Mouse (Mus musculus): ENCODE measurements around the gene Gm20388. TPM values are rescaled to one million over a fixed set of nuclear protein-coding genes. Genes with fewer than 3 reads are reported as not detected.

The Gm20388 gene
- total RNA-seq, 1 experiment, result 27.0 TPM

DNA sequence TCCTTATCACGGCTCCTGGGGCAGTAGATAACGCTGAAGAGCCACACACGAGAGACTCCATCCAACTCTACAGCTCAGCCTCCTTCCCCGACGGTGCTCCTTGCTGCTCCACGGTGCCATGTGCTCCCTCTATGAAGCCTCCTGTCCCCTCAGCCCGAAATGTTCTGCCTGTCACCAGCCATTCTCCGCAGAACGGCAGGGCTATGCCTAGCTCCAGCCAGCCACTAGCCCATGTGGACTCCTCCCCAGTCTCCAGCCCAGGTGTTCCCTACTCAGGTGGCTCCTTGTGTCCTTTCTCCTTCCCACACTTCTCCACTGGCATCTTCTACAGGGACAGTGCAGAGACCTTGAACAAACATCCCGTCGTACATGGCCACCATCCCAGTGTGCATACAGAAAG, 1634.3 kb downstream of the Gm20388 start:
- no peak overlapping the region for H3K27ac ChIP-seq (ENCODE audit: insufficient read depth, low read depth, low read length, poor library complexity, severe bottlenecking)
- no peak overlapping the region for H3K9ac ChIP-seq (ENCODE audit: insufficient read depth, low read depth, low read length, poor library complexity, severe bottlenecking)
- H3K4me1 ChIP-seq (ENCODE audit: control insufficient read depth in 2 of 2, insufficient read depth in 2 of 2, low read length in 2 of 2, poor library complexity in 1 of 2), result peaks cover 0 to 3% of the 10 kb centered on the region in 2 experiments; a peak in 1 of 4 replicates
- DNase-seq (ENCODE audit: low read depth, low spot score), result no peak
- TF ChIP-seq ZC3H11A (IDR thresholded peaks at IDR 0.05; ENCODE audit: borderline replicate concordance, low read depth, low read length) (no peak), MAFK (IDR thresholded peaks at IDR 0.05; ENCODE audit: insufficient read depth, low read depth, low read length) (no peak)
- in situ Hi-C loops (cut with MboI; ENCODE audit: low sequenced_read_pairs in 2 of 2, unreplicated experiment in 2 of 2), result no loop called here
- H3K9me3 ChIP-seq (ENCODE audit: control insufficient read depth, insufficient read depth, low read depth, low read length), result no peaks in the 10 kb centered on the region
- H3K4me3 ChIP-seq (ENCODE audit: insufficient read depth in 1 of 2, low read depth in 1 of 2, low read length in 2 of 2, poor library complexity in 1 of 2, severe bottlenecking in 1 of 2), result no peak overlapping the region
- no peaks in the 10 kb centered on the region for H3K36me3 ChIP-seq (ENCODE audit: control insufficient read depth, insufficient read depth, low read length, poor library complexity, severe bottlenecking)

DNA sequence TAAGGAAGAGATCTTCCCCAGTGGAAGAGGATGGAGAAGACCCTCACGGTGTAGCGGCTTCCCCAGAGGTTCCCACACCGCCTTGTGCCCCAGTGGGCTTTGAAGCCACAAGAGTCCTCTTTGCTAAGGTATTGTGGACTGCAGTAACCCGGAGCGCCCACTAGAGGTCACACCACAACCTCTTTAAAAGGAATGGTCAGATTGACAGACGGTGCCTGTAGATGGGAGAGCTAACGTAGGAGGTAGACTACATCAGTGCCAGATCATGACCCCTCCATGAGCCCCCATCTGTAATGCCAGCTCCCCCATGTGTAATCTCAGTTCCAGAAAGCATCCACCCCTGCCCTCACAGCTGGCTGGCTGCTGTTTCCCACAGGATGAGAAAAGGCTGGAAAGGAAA, 1636.5 kb downstream of the Gm20388 start:
- H3K4me3 ChIP-seq (ENCODE audit: insufficient read depth in 1 of 2, low read depth in 1 of 2, low read length in 2 of 2, poor library complexity in 1 of 2, severe bottlenecking in 1 of 2), result no peak overlapping the region
- DNase-seq (ENCODE audit: low read depth, low spot score), result peak; percentile 78
- H3K9me3 ChIP-seq (ENCODE audit: control insufficient read depth, insufficient read depth, low read depth, low read length), result no peaks in the 10 kb centered on the region
- in situ Hi-C loops (cut with MboI; ENCODE audit: low sequenced_read_pairs in 2 of 2, unreplicated experiment in 2 of 2), result no loop called here
- peaks cover 9% of the 10 kb centered on the region; the same call in 1 of the 2 replicates for H3K36me3 ChIP-seq (ENCODE audit: control insufficient read depth, insufficient read depth, low read length, poor library complexity, severe bottlenecking)
- TF ChIP-seq ZC3H11A (IDR thresholded peaks at IDR 0.05; ENCODE audit: borderline replicate concordance, low read depth, low read length) (peak; percentile 83; the same call in 1 of the 2 replicates), HCFC1 (IDR thresholded peaks at IDR 0.05; ENCODE audit: borderline replicate concordance, insufficient read depth, low read length) (no peak)
- no peak overlapping the region for H3K27ac ChIP-seq (ENCODE audit: insufficient read depth, low read depth, low read length, poor library complexity, severe bottlenecking)
- peaks cover 0 to 16% of the 10 kb centered on the region in 2 experiments; a peak in 2 of 4 replicates for H3K4me1 ChIP-seq (ENCODE audit: control insufficient read depth in 2 of 2, insufficient read depth in 2 of 2, low read length in 2 of 2, poor library complexity in 1 of 2)
- H3K9ac ChIP-seq (ENCODE audit: insufficient read depth, low read depth, low read length, poor library complexity, severe bottlenecking), result no peak overlapping the region

DNA sequence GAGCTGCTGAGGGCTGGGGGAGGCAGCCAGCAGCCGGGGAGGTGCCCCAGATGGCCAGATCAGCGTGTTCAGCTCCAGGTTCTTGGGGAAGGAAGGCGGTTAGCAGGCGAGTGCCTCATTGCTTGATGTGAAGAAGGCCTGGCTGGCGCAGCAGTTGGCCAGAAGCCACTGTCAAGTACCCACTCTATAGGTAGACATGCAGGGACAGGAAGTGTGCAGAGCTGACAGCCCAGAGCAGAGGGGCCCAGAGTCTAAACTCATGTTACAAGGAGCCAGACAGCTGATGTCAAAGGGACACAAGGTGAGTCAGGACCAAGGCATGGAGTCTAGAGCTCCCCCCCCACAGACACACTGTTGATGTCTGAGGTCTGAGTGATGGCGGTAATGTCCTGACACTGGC, 1639.4 kb downstream of the Gm20388 start:
- H3K27ac ChIP-seq (ENCODE audit: insufficient read depth, low read depth, low read length, poor library complexity, severe bottlenecking), result no peak overlapping the region
- H3K36me3 ChIP-seq (ENCODE audit: control insufficient read depth, insufficient read depth, low read length, poor library complexity, severe bottlenecking), result peaks cover 27% of the 10 kb centered on the region
- H3K4me3 ChIP-seq (ENCODE audit: insufficient read depth in 1 of 2, low read depth in 1 of 2, low read length in 2 of 2, poor library complexity in 1 of 2, severe bottlenecking in 1 of 2), result no peak overlapping the region
- TF ChIP-seq CHD2 (IDR thresholded peaks at IDR 0.05; ENCODE audit: low read depth, low read length) (no peak), ZNF384 (IDR thresholded peaks at IDR 0.05; ENCODE audit: low read depth, low read length) (no peak), ZC3H11A (IDR thresholded peaks at IDR 0.05; ENCODE audit: borderline replicate concordance, low read depth, low read length) (no peak), HCFC1 (IDR thresholded peaks at IDR 0.05; ENCODE audit: borderline replicate concordance, insufficient read depth, low read length) (no peak), MAFK (IDR thresholded peaks at IDR 0.05; ENCODE audit: insufficient read depth, low read depth, low read length) (no peak)
- no peaks in the 10 kb centered on the region for H3K9me3 ChIP-seq (ENCODE audit: control insufficient read depth, insufficient read depth, low read depth, low read length)
- no peak for DNase-seq (ENCODE audit: low read depth, low spot score)
- H3K4me1 ChIP-seq (ENCODE audit: control insufficient read depth in 2 of 2, insufficient read depth in 2 of 2, low read length in 2 of 2, poor library complexity in 1 of 2), result peaks cover 0 to 13% of the 10 kb centered on the region in 2 experiments; a peak in 2 of 4 replicates
- H3K9ac ChIP-seq (ENCODE audit: insufficient read depth, low read depth, low read length, poor library complexity, severe bottlenecking), result no peak overlapping the region
- in situ Hi-C loops (cut with MboI; ENCODE audit: low sequenced_read_pairs in 2 of 2, unreplicated experiment in 2 of 2), result no loop called here

DNA sequence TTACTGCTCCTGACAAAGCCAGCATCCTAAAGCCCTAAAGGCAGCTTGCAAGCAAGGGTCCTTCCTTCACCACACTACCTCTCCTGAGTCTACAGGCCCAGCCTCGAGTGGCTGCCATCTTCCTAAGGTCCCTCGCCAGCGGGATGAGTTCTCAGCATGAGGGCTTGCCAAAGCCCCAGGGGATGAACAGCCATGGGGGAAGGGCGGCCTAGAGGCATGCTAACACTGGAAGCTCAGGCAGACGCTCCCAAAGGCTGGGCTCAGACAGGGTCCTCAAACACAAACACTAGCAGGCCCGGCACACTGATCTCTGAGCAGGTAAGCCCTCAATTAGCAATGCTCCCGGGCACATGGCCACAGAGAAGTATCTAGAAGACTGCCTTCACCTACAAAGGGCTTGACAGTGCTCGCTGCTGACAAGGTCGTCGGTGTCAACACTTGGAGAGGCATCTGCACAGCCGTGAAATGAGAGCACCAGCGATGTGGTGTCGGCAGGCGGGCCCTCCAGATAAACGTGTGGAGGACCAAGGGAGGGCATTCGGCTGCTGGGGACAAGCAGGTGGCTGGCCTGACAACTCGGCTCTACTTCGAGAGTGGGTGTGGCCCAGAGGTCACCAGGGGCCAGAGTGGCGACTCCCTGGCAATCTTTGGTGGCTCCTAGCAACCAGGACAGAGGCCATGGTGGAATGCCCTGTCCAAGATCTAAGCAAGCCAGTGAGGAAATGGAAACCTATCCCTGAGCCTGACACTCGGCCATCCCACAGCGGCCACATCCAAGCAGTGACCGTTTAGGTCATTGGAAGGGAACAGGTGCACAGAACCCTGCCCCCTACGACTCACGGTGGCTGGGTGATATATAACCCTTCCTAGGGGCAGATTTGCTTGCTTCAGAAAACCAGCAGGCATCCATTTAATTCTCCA, 1640.7 kb downstream of the Gm20388 start:
- H3K27ac ChIP-seq (ENCODE audit: insufficient read depth, low read depth, low read length, poor library complexity, severe bottlenecking), result no peak overlapping the region
- H3K4me1 ChIP-seq (ENCODE audit: control insufficient read depth in 2 of 2, insufficient read depth in 2 of 2, low read length in 2 of 2, poor library complexity in 1 of 2), result peaks cover 0 to 13% of the 10 kb centered on the region in 2 experiments; a peak in 2 of 4 replicates
- in situ Hi-C loops (cut with MboI; ENCODE audit: low sequenced_read_pairs in 2 of 2, unreplicated experiment in 2 of 2), result no loop called here
- H3K36me3 ChIP-seq (ENCODE audit: control insufficient read depth, insufficient read depth, low read length, poor library complexity, severe bottlenecking), result peaks cover 32% of the 10 kb centered on the region
- H3K4me3 ChIP-seq (ENCODE audit: insufficient read depth in 1 of 2, low read depth in 1 of 2, low read length in 2 of 2, poor library complexity in 1 of 2, severe bottlenecking in 1 of 2), result no peak overlapping the region
- no peak for TF ChIP-seq ZNF384 (IDR thresholded peaks at IDR 0.05; ENCODE audit: low read depth, low read length)
- TF ChIP-seq HCFC1 (IDR thresholded peaks at IDR 0.05; ENCODE audit: borderline replicate concordance, insufficient read depth, low read length), result no peak
- no peak for TF ChIP-seq MAFK (IDR thresholded peaks at IDR 0.05; ENCODE audit: insufficient read depth, low read depth, low read length)
- TF ChIP-seq ZC3H11A (IDR thresholded peaks at IDR 0.05; ENCODE audit: borderline replicate concordance, low read depth, low read length), result no peak
- no peak for TF ChIP-seq CHD2 (IDR thresholded peaks at IDR 0.05; ENCODE audit: low read depth, low read length)
- no peak for DNase-seq (ENCODE audit: low read depth, low spot score)
- no peak overlapping the region for H3K9ac ChIP-seq (ENCODE audit: insufficient read depth, low read depth, low read length, poor library complexity, severe bottlenecking)
- no peaks in the 10 kb centered on the region for H3K9me3 ChIP-seq (ENCODE audit: control insufficient read depth, insufficient read depth, low read depth, low read length)
